Mouse (Mus musculus) midbrain, embryonic 10.5 days (tissue): ENCODE data around the gene Zbtb17. TPM values are rescaled to one million over a fixed set of nuclear protein-coding genes. Genes with fewer than 3 reads are reported as not detected.

Experiments used
- DNase-seq: peaks from one replicate; pipeline ENCODE4 v3.0.0-alpha.2; 2017; ENCODE audit warnings: low spot score
- H3K27ac ChIP-seq: fragments of 300-500 bp; sonication (generic); replicated peaks from 2 replicates; pipeline ENCODE4 v1.5.1; 2016; ENCODE audit warnings: mild to moderate bottlenecking
- H3K27me3 ChIP-seq: fragments of 300-500 bp; sonication (generic); 2 replicates; pipeline ENCODE4 v1.6.1; 2016; ENCODE audit warnings: low read depth, mild to moderate bottlenecking; ENCODE audit not compliant: poor library complexity, severe bottlenecking
- H3K36me3 ChIP-seq: fragments of 300-500 bp; sonication (generic); 2 replicates; pipeline ENCODE4 v1.6.1; 2016; ENCODE audit warnings: mild to moderate bottlenecking, moderate library complexity
- H3K4me1 ChIP-seq: fragments of 300-500 bp; sonication (generic); 2 replicates; pipeline ENCODE4 v1.6.1; 2016
- H3K4me3 ChIP-seq: fragments of 300-500 bp; sonication (generic); 2 replicates; pipeline ENCODE4 v1.5.1; 2016; ENCODE audit warnings: mild to moderate bottlenecking, moderate library complexity
- H3K9me3 ChIP-seq: fragments of 300-500 bp; sonication (generic); replicated peaks from 2 replicates; pipeline ENCODE4 v1.6.1; 2016; ENCODE audit warnings: mild to moderate bottlenecking
- WGBS: fragments of 180-500 bp; shearing (Covaris S2); methylation state at CpG from one replicate; pipeline ENCODE4 v1.1.7; 2016; 5-methylcytosine and 5-hydroxymethylcytosine counted together
- polyA plus RNA-seq: library from polyadenylated mRNA; unstranded; fragments of >200 nt; fragmentation: Nextera tagmentation; extraction: Ambion mirVana; gene quantifications from 2 replicates; pipeline ENCODE4 v1.2.1, GENCODE M21; 2016

The Zbtb17 gene
- polyA plus RNA-seq, 1 experiment from 2014 or later = 55.1 TPM

DNA sequence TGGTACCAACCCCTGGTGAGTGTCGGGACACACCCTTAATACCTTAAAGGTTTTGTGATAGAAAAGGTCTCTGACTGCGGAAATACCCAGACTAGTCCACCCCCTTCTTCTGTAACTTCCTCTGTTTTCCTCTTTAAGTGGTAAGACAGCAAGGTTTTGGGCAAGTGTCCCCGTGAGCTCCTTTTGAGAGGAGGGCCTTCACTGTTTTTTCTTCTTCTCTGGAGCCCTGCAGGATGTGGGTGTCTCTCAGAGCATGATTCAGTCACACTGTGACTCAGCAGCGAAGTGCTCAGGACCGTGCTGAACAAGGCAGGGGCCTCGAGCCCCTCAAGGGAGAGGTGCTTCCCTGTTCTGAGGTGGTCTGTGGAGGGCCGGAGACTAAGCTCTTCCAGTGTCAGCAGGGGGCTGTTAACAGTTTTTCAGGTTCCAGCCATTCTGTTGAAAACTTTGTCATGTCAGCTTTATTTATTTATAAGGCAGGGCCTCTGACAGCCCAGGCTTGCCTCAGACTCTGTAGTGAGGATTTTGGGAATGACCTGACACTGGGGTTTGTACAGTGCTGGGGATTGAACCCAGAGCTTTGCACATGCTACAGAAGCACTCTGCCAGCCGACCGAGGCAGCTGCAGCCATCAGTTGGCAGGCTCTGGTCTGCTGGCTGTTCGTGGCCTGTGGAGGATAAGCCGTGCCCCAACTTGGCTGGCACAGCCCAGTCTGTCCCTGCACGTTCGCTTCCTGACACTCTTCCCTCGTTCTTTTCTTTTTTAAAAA is 10.3 kb downstream of the Zbtb17 start:
- no peak for DNase-seq
- WGBS = 83% methylated on average over 14 of the region's 14 CpGs
- Histone ChIP-seq H3K27me3 (no peaks in the 10 kb centered on the region), H3K36me3 (peaks cover 82% of the 10 kb centered on the region), H3K4me1 (peaks cover 23% of the 10 kb centered on the region), H3K27ac (no peak overlapping the region), H3K4me3 (no peak overlapping the region), H3K9me3 (no peaks in the 10 kb centered on the region)

GRCm38 (mm10) chr4:141455526-141455925 is 11.1 kb downstream of the Zbtb17 start:
- peaks cover 82% of the 10 kb centered on the region for H3K36me3 ChIP-seq
- no peak overlapping the region for H3K27ac ChIP-seq
- no peaks in the 10 kb centered on the region for H3K27me3 ChIP-seq
- 72% methylated on average over 4 of the region's 4 CpGs for WGBS
- no peak for DNase-seq
- no peak overlapping the region for H3K4me3 ChIP-seq
- no peaks in the 10 kb centered on the region for H3K9me3 ChIP-seq
- H3K4me1 ChIP-seq = peaks cover 28% of the 10 kb centered on the region

- Histone ChIP-seq H3K27ac (no peak overlapping the region), H3K36me3 (peaks cover 80% of the 10 kb centered on the region), H3K9me3 (no peaks in the 10 kb centered on the region), H3K27me3 (no peaks in the 10 kb centered on the region), H3K4me3 (no peak overlapping the region), H3K4me1 (peaks cover 37% of the 10 kb centered on the region)
- 93% methylated on average over 14 of the region's 14 CpGs for WGBS
- DNase-seq = no peak
These were observed 11.9 kb downstream of the Zbtb17 start for GRCm38 (mm10) chr4:141456193-141456938.

DNA sequence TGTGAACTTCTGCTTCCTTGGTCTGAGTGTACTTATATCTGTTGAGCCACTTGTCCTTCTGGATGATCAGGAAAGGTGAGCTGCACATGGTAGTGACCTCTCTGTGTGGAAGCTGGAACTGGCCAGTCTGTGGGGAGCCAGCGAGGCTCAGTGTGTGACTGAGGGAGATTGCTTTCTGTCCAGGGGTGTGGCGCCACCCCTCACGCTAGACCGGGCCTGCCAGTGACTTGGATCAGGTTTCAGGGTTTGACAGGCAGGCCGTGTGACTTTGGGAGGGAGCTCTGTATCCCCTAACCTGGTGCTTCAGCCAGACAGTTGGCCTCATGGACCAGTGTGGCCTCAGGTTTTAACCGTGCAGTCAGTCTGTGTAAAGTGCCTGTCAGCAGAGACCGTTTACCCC is 13.8 kb downstream of the Zbtb17 start:
- Histone ChIP-seq H3K4me1 (peaks cover 42% of the 10 kb centered on the region), H3K27me3 (no peaks in the 10 kb centered on the region), H3K4me3 (no peak overlapping the region), H3K27ac (peak overlapping the region; percentile 65; the same call in 1 of the 2 replicates), H3K36me3 (peaks cover 80% of the 10 kb centered on the region), H3K9me3 (no peaks in the 10 kb centered on the region)
- DNase-seq = no peak
- WGBS = 19% methylated on average over 7 of the region's 7 CpGs

DNA sequence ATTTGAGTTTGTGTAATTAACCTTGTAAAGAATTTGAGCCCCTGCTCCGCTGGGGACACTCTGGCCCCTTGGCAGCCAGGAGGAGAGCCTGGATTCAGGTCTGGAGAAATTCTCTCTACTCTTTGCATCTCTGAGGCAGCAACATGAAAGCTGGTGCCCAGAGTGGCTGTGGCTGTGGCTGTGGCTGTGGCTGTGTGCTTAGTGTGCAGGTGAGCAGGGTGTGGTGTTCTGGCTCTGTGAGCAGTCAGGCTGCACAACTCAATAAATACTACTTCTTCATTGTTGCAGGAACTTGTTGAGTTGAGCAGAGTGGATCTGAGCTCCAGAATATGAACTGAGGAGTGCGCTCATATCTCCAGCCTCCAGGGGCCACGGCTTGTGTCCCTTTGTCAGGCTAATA is 14.4 kb downstream of the Zbtb17 start:
- H3K9me3 ChIP-seq = no peaks in the 10 kb centered on the region
- no peak overlapping the region for H3K4me3 ChIP-seq
- peaks cover 80% of the 10 kb centered on the region for H3K36me3 ChIP-seq
- 0 out of 2 replicates have a peak overlapping the region, but pooled peaks have one; percentile 4 for H3K27ac ChIP-seq
- H3K4me1 ChIP-seq = peaks cover 42% of the 10 kb centered on the region
- 80% methylated on average over 3 of the region's 3 CpGs for WGBS
- H3K27me3 ChIP-seq = no peaks in the 10 kb centered on the region
- DNase-seq = no peak

DNA sequence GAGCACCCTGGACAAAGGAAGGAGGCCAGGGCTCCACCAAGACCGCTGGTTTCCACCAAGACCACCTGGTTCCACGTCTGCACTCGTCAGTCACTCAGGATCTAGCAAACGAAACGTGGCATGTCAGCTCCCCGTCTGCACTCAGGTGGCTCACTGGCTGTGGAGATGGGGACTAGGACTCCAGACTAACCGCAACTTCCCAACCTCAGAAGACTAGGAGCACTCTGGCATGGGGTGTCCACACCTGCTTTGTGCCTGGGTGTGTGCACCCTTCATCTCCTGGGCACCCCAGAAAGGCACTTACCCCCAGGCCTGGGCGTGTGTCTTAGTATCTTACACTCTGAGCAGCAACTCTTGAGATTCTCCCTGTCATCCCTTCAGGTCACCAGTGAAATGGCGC is 15.3 kb downstream of the Zbtb17 start:
- Histone ChIP-seq H3K27me3 (no peaks in the 10 kb centered on the region), H3K4me1 (peaks cover 42% of the 10 kb centered on the region), H3K36me3 (peaks cover 81% of the 10 kb centered on the region), H3K9me3 (no peaks in the 10 kb centered on the region), H3K27ac (no peak overlapping the region), H3K4me3 (no peak overlapping the region)
- WGBS = 91% methylated on average over 9 of the region's 9 CpGs
- no peak for DNase-seq

DNA sequence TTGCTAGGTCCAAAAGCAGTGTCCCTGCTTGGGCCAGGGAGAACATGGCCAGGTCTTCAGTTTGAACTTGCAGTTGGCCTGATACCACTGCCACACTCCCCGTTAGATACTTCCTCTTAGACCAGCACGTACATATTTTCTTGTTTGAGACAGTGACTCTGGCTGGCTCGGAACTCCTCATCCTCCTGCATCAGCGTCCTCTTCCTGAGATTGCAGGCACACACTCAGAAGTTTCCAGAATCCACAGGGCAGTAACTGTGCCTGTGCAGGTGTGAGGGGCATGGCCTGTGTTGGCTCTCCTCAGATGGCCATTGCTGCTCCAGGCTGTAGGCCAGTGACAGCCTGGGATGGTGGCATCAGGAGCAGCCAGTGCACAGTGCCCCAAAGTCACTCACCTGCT is 16.0 kb downstream of the Zbtb17 start:
- H3K4me3 ChIP-seq = no peak overlapping the region
- WGBS = 90% methylated on average over 4 of the region's 4 CpGs
- no peaks in the 10 kb centered on the region for H3K9me3 ChIP-seq
- H3K27ac ChIP-seq = no peak overlapping the region
- H3K36me3 ChIP-seq = peaks cover 81% of the 10 kb centered on the region
- DNase-seq = no peak
- peaks cover 40% of the 10 kb centered on the region for H3K4me1 ChIP-seq
- H3K27me3 ChIP-seq = no peaks in the 10 kb centered on the region

DNA sequence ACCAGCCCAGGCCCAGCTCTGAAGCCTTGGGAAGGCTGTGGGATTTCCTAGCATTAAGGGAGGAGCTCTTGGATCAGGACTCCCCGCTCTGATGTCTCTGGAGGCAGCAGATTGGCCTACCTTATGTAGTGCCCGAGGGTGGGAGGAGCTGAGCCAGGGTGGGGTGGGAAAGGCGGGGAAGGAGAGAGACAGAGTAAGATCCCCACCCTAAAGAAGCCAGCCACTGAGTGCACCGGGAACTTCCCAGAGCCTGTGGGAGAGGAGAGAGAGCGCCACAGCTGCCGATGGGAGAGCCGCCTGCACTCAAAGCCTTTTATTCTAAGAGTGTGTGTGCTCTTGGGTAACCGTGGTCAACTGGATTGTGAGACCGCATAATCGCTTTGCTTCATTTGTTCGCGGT is 16.6 kb downstream of the Zbtb17 start:
- Histone ChIP-seq H3K27ac (0 out of 2 replicates have a peak overlapping the region, but pooled peaks have one; percentile 30), H3K27me3 (no peaks in the 10 kb centered on the region), H3K4me1 (peaks cover 46% of the 10 kb centered on the region), H3K4me3 (no peak overlapping the region), H3K9me3 (no peaks in the 10 kb centered on the region), H3K36me3 (peaks cover 81% of the 10 kb centered on the region)
- WGBS = 64% methylated on average over 12 of the region's 12 CpGs
- DNase-seq = no peak

GRCm38 (mm10) chr4:141461576-141461975 is 17.1 kb downstream of the Zbtb17 start:
- Histone ChIP-seq H3K9me3 (no peaks in the 10 kb centered on the region), H3K27me3 (no peaks in the 10 kb centered on the region), H3K36me3 (peaks cover 81% of the 10 kb centered on the region), H3K4me3 (no peak overlapping the region), H3K4me1 (peaks cover 47% of the 10 kb centered on the region), H3K27ac (peak overlapping the region; percentile 3; the same call in 1 of the 2 replicates)
- 91% methylated on average over 12 of the region's 12 CpGs for WGBS
- no peak for DNase-seq

DNA sequence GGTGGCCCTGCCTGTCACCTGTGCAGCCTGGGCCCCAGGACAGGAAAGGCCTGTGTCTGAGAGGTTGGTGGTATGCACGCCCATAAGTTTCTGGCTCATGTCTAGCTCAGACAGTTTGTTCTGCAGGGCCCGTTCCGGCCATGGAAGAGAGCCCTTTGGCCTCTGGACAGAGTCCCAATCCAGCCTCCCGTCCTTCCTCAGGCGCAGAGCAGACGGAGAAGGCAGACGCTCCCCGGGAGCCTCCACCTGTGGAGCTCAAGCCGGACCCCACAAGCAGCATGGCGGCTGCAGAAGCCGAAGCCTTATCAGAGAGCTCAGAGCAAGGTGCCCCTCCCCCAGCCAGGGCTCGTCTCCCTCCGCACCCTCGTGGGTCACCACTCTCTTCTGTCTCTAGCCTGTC is 19.0 kb downstream of the Zbtb17 start:
- H3K4me3 ChIP-seq = no peak overlapping the region
- WGBS = 87% methylated on average over 14 of the region's 14 CpGs
- DNase-seq = no peak
- H3K4me1 ChIP-seq = peaks cover 38% of the 10 kb centered on the region
- no peak overlapping the region for H3K27ac ChIP-seq
- no peaks in the 10 kb centered on the region for H3K9me3 ChIP-seq
- H3K27me3 ChIP-seq = no peaks in the 10 kb centered on the region
- peaks cover 87% of the 10 kb centered on the region for H3K36me3 ChIP-seq

GRCm38 (mm10) chr4:141464722-141465121 is 20.3 kb downstream of the Zbtb17 start:
- Histone ChIP-seq H3K9me3 (no peaks in the 10 kb centered on the region), H3K4me3 (no peak overlapping the region), H3K4me1 (peaks cover 29% of the 10 kb centered on the region), H3K27ac (no peak overlapping the region), H3K36me3 (peaks cover 96% of the 10 kb centered on the region), H3K27me3 (no peaks in the 10 kb centered on the region)
- whole genome bisulfite sequencing = 73% methylated on average over 16 of the region's 16 CpGs
- no peak for DNase-seq

GRCm38 (mm10) chr4:141465512-141466288 is 21.2 kb downstream of the Zbtb17 start:
- no peak overlapping the region; the same call in 1 of the 2 replicates for H3K27ac ChIP-seq
- no peaks in the 10 kb centered on the region for H3K27me3 ChIP-seq
- H3K36me3 ChIP-seq = peaks cover 96% of the 10 kb centered on the region
- no peak overlapping the region for H3K4me3 ChIP-seq
- WGBS = 93% methylated on average over 34 of the region's 34 CpGs
- H3K4me1 ChIP-seq = peaks cover 21% of the 10 kb centered on the region
- H3K9me3 ChIP-seq = no peaks in the 10 kb centered on the region
- peak; percentile 41 for DNase-seq
